Mouse (Mus musculus) skeletal muscle tissue, adult 2 months (tissue): ENCODE data around the gene Ahctf1.
"Not testable (repeated sequence)": the region's sequence is repeated elsewhere in the genome, so short reads cannot be mapped to it uniquely, and the experiment has no call there.

ENCODE experiments used
- DNase-seq: peaks from one replicate; pipeline ENCODE4 v3.0.0-alpha.2; 2012; ENCODE audit warnings: low read depth, low spot score

The Ahctf1 gene

GRCm38 (mm10) chr1:179715289-179715688, 88.2 kb downstream of the Ahctf1 start:
- not testable (repeated sequence) for DNase-seq

- DNase-seq = no peak
Measured at GRCm38 (mm10) chr1:179713367-179713766, 90.1 kb downstream of the Ahctf1 start.

DNA sequence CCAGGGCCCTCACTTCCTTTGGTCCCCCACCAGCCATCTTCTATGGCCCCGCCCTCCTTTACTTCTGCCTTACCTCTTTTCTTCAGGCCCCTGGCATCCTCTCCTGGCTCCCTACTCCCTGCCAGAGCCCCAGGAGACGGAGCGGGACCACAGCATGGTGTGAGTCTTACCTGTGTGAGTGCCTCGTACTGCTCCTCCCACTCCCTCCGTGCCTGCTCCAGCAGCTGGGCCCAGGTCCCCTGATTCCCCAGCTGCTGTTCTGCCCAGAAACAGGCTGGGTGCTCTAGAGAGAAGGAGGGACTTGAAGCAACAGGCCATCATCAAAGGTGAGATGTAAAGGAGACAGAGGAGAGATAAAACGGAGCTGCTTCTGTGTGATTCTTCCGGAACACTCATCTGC, 90.8 kb downstream of the Ahctf1 start:
- DNase-seq = no peak

DNA sequence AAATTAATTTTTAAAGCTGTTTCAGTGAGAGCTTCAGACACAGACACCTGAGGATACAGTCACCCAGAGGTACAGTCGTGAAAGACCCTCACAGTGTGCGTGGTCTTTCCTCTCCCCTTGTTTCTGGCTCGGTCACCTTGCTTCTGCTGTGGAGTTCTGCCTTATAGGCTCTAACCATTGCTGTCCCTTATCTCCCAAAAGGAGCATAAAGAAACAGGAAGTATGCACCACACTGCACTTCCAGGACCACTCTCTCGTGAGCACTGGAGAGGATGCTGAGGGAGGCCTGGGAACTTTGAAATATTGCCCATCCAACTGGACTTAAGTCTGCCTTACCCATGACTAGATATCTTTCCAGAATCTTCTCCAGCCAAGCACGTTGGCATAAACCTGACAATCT, 92.7 kb downstream of the Ahctf1 start:
- DNase-seq = no peak

GRCm38 (mm10) chr1:179709390-179709789, 94.1 kb downstream of the Ahctf1 start:
- DNase-seq = peak; percentile 69

DNA sequence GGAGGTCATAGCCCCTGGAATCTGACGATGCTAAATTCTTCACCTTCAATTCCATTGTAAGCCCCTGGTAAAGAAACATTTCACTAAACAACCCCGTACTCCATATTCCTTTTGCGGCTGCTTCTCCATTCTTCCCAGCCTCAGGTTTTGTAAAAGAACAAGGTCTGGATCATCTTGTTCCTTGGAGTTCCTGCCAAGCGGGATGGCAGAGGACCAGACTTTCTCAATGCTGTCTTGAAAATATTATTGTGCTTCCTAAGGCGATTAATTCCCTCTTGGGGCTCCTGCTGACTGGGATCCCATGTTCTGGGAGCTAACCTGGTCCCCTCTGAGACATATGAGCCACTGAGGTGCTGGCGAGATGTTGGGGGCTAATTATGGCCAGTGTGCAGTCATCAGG, 98.3 kb downstream of the Ahctf1 start:
- DNase-seq = peak; percentile 60

- no peak for DNase-seq
Measured at GRCm38 (mm10) chr1:179704150-179704549, 99.3 kb downstream of the Ahctf1 start.
